Mouse (Mus musculus): Measurements from ENCODE around the gene Smarca4. TPM values are rescaled to one million over a fixed set of nuclear protein-coding genes. Genes with fewer than 3 reads are reported as not detected.

Smarca4 gene
- polyA plus RNA-seq, 1 experiment from 2014 or later, result 191 TPM

GRCm38 (mm10) chr9:21724147-21724536, 108.2 kb downstream of the Smarca4 start:
- peak; percentile 96 for ATAC-seq (replicated peaks; ENCODE audit: low FRiP score)
- WGBS, result under 1% methylated on average over 18 of the region's 18 CpGs
- peak overlapping the region; percentile 90 for H3K27ac ChIP-seq (ENCODE audit: low read depth, low read length)

GRCm38 (mm10) chr9:21725224-21726121, 109.5 kb downstream of the Smarca4 start:
- Histone ChIP-seq H3K36me3 (ENCODE audit: control insufficient read depth, insufficient read depth, low read length) (peaks cover 7% of the 10 kb centered on the region; the same call in 1 of the 2 replicates), H3K9me3 (ENCODE audit: control insufficient read depth, low read length) (no peaks in the 10 kb centered on the region), H3K4me1 (replicated peaks; ENCODE audit: control insufficient read depth, insufficient read depth, low read length) (peaks cover 10% of the 10 kb centered on the region; the same call in 1 of the 2 replicates), H3K27ac (ENCODE audit: low read depth, low read length) (no peak overlapping the region), H3K4me2 (ENCODE audit: low read depth, low read length, severe bottlenecking) (peak overlapping the region; percentile 77; the same call in 1 of the 2 replicates), H3K27me3 (ENCODE audit: control insufficient read depth, insufficient read depth, low read length) (no peaks in the 10 kb centered on the region), H3K4me3 (ENCODE audit: low read depth, low read length) (peak overlapping the region; percentile 56), H3K9ac (ENCODE audit: low read length) (no peak overlapping the region; the same call in 1 of the 2 replicates)
- ATAC-seq (replicated peaks; ENCODE audit: low FRiP score) (no peak), DNase-seq (ENCODE audit: low spot score) (no peak)
- 89% methylated on average over 23 of the region's 23 CpGs for WGBS

More at GRCm38 (mm10) chr9:21724147-21724536, 108.2 kb downstream of the Smarca4 start:
- Histone ChIP-seq H3K4me2 (ENCODE audit: low read depth, low read length, severe bottlenecking) (peak overlapping the region; percentile 77), H3K9ac (ENCODE audit: low read length) (peak overlapping the region; percentile 66), H3K4me1 (replicated peaks; ENCODE audit: control insufficient read depth, insufficient read depth, low read length) (peaks cover 10% of the 10 kb centered on the region; the same call in 1 of the 2 replicates), H3K4me3 (ENCODE audit: low read depth, low read length) (peak overlapping the region; percentile 56), H3K36me3 (ENCODE audit: control insufficient read depth, insufficient read depth, low read length) (peaks cover 7% of the 10 kb centered on the region; the same call in 1 of the 2 replicates), H3K27me3 (ENCODE audit: control insufficient read depth, insufficient read depth, low read length) (no peaks in the 10 kb centered on the region), H3K9me3 (ENCODE audit: control insufficient read depth, low read length) (no peaks in the 10 kb centered on the region)
- DNase-seq (ENCODE audit: low spot score), result peak; percentile 96

- Histone ChIP-seq H3K9me3 (ENCODE audit: control insufficient read depth, low read length) (no peaks in the 10 kb centered on the region), H3K4me3 (ENCODE audit: low read depth, low read length) (no peak overlapping the region), H3K36me3 (ENCODE audit: control insufficient read depth, insufficient read depth, low read length) (peaks cover 7% of the 10 kb centered on the region; the same call in 1 of the 2 replicates), H3K9ac (ENCODE audit: low read length) (peak overlapping the region; percentile 8; the same call in 1 of the 2 replicates), H3K4me2 (ENCODE audit: low read depth, low read length, severe bottlenecking) (0 out of 2 replicates have a peak overlapping the region, but pooled peaks have one; percentile 18), H3K27me3 (ENCODE audit: control insufficient read depth, insufficient read depth, low read length) (no peaks in the 10 kb centered on the region), H3K4me1 (replicated peaks; ENCODE audit: control insufficient read depth, insufficient read depth, low read length) (peaks cover 10% of the 10 kb centered on the region; the same call in 1 of the 2 replicates), H3K27ac (ENCODE audit: low read depth, low read length) (no peak overlapping the region)
- WGBS, result 88% methylated on average over 14 of the region's 14 CpGs
- ATAC-seq (replicated peaks; ENCODE audit: low FRiP score), result no peak
- DNase-seq (ENCODE audit: low spot score), result no peak
Measured at GRCm38 (mm10) chr9:21726218-21726975, 110.4 kb downstream of the Smarca4 start.

GRCm38 (mm10) chr9:21728261-21728832, 112.4 kb downstream of the Smarca4 start:
- H3K4me2 ChIP-seq (ENCODE audit: low read depth, low read length, severe bottlenecking), result no peak overlapping the region
- no peak overlapping the region for H3K4me3 ChIP-seq (ENCODE audit: low read depth, low read length)
- peaks cover 18% of the 10 kb centered on the region for H3K36me3 ChIP-seq (ENCODE audit: control insufficient read depth, insufficient read depth, low read length)
- WGBS, result 91% methylated on average over 10 of the region's 10 CpGs
- H3K9me3 ChIP-seq (ENCODE audit: control insufficient read depth, low read length), result no peaks in the 10 kb centered on the region
- ATAC-seq (replicated peaks; ENCODE audit: low FRiP score) (no peak), DNase-seq (ENCODE audit: low spot score) (no peak)
- no peaks in the 10 kb centered on the region for H3K27me3 ChIP-seq (ENCODE audit: control insufficient read depth, insufficient read depth, low read length)
- H3K27ac ChIP-seq (ENCODE audit: low read depth, low read length), result no peak overlapping the region
- H3K9ac ChIP-seq (ENCODE audit: low read length), result no peak overlapping the region
- peaks cover 10% of the 10 kb centered on the region; the same call in 1 of the 2 replicates for H3K4me1 ChIP-seq (replicated peaks; ENCODE audit: control insufficient read depth, insufficient read depth, low read length)

GRCm38 (mm10) chr9:21729264-21729663, 113.3 kb downstream of the Smarca4 start:
- DNase-seq (ENCODE audit: low spot score) (no peak), ATAC-seq (replicated peaks; ENCODE audit: low FRiP score) (no peak)
- H3K4me2 ChIP-seq (ENCODE audit: low read depth, low read length, severe bottlenecking), result no peak overlapping the region
- no peak overlapping the region for H3K27ac ChIP-seq (ENCODE audit: low read depth, low read length)
- H3K9ac ChIP-seq (ENCODE audit: low read length), result no peak overlapping the region; the same call in 1 of the 2 replicates
- 90% methylated on average over 7 of the region's 7 CpGs for WGBS
- no peaks in the 10 kb centered on the region for H3K9me3 ChIP-seq (ENCODE audit: control insufficient read depth, low read length)
- H3K27me3 ChIP-seq (ENCODE audit: control insufficient read depth, insufficient read depth, low read length), result no peaks in the 10 kb centered on the region
- H3K4me1 ChIP-seq (replicated peaks; ENCODE audit: control insufficient read depth, insufficient read depth, low read length), result peaks cover 10% of the 10 kb centered on the region; the same call in 1 of the 2 replicates
- peaks cover 27% of the 10 kb centered on the region for H3K36me3 ChIP-seq (ENCODE audit: control insufficient read depth, insufficient read depth, low read length)
- H3K4me3 ChIP-seq (ENCODE audit: low read depth, low read length), result no peak overlapping the region

GRCm38 (mm10) chr9:21732288-21732687, 116.3 kb downstream of the Smarca4 start:
- peaks cover 44% of the 10 kb centered on the region for H3K36me3 ChIP-seq (ENCODE audit: control insufficient read depth, insufficient read depth, low read length)
- H3K9ac ChIP-seq (ENCODE audit: low read length), result no peak overlapping the region
- no peaks in the 10 kb centered on the region for H3K9me3 ChIP-seq (ENCODE audit: control insufficient read depth, low read length)
- 96% methylated on average over 9 of the region's 9 CpGs for WGBS
- no peaks in the 10 kb centered on the region for H3K4me1 ChIP-seq (replicated peaks; ENCODE audit: control insufficient read depth, insufficient read depth, low read length)
- DNase-seq (ENCODE audit: low spot score), result no peak
- H3K4me2 ChIP-seq (ENCODE audit: low read depth, low read length, severe bottlenecking), result no peak overlapping the region
- H3K27ac ChIP-seq (ENCODE audit: low read depth, low read length), result no peak overlapping the region
- H3K4me3 ChIP-seq (ENCODE audit: low read depth, low read length), result no peak overlapping the region
- no peaks in the 10 kb centered on the region for H3K27me3 ChIP-seq (ENCODE audit: control insufficient read depth, insufficient read depth, low read length)
- no peak for ATAC-seq (replicated peaks; ENCODE audit: low FRiP score)

GRCm38 (mm10) chr9:21733446-21733845, 117.5 kb downstream of the Smarca4 start:
- no peak overlapping the region for H3K27ac ChIP-seq (ENCODE audit: low read depth, low read length)
- no peak overlapping the region for H3K9ac ChIP-seq (ENCODE audit: low read length)
- H3K4me2 ChIP-seq (ENCODE audit: low read depth, low read length, severe bottlenecking), result no peak overlapping the region
- no peaks in the 10 kb centered on the region for H3K27me3 ChIP-seq (ENCODE audit: control insufficient read depth, insufficient read depth, low read length)
- WGBS, result 92% methylated on average over 17 of the region's 17 CpGs
- H3K4me3 ChIP-seq (ENCODE audit: low read depth, low read length), result no peak overlapping the region
- DNase-seq (ENCODE audit: low spot score) (no peak), ATAC-seq (replicated peaks; ENCODE audit: low FRiP score) (no peak)
- H3K4me1 ChIP-seq (replicated peaks; ENCODE audit: control insufficient read depth, insufficient read depth, low read length), result no peaks in the 10 kb centered on the region
- no peaks in the 10 kb centered on the region for H3K9me3 ChIP-seq (ENCODE audit: control insufficient read depth, low read length)
- peaks cover 44% of the 10 kb centered on the region for H3K36me3 ChIP-seq (ENCODE audit: control insufficient read depth, insufficient read depth, low read length)

GRCm38 (mm10) chr9:21733989-21734388, 118.0 kb downstream of the Smarca4 start:
- peaks cover 46% of the 10 kb centered on the region for H3K36me3 ChIP-seq (ENCODE audit: control insufficient read depth, insufficient read depth, low read length)

More at GRCm38 (mm10) chr9:21733989-21734388, 118.0 kb downstream of the Smarca4 start:
- WGBS, result 96% methylated on average over 7 of the region's 7 CpGs
- ATAC-seq (replicated peaks; ENCODE audit: low FRiP score), result no peak
- Histone ChIP-seq H3K4me1 (replicated peaks; ENCODE audit: control insufficient read depth, insufficient read depth, low read length) (no peaks in the 10 kb centered on the region), H3K27me3 (ENCODE audit: control insufficient read depth, insufficient read depth, low read length) (no peaks in the 10 kb centered on the region), H3K4me3 (ENCODE audit: low read depth, low read length) (no peak overlapping the region), H3K9me3 (ENCODE audit: control insufficient read depth, low read length) (no peaks in the 10 kb centered on the region), H3K9ac (ENCODE audit: low read length) (no peak overlapping the region), H3K27ac (ENCODE audit: low read depth, low read length) (no peak overlapping the region), H3K4me2 (ENCODE audit: low read depth, low read length, severe bottlenecking) (no peak overlapping the region)
- no peak for DNase-seq (ENCODE audit: low spot score)

Data from forebrain, embryonic 11.5 days (tissue).